Mouse (Mus musculus): ENCODE results near the gene Otx1.

Gene Otx1

GRCm38 (mm10) chr11:22001321-22002061, 1.2 kb downstream of the Otx1 start:
- CTCF ChIA-PET, result interaction anchor here in 3 of 4 experiments (0.5 to 0.6 kb wide), 3 partner anchors 8 to 495 kb away, joined by 3 to 4 read pairs (median 4); no protein-coding TSS in a partner anchor
- POLR2A ChIA-PET, result interaction anchor here in 3 of 4 experiments (0.7 to 1.5 kb wide), 3 partner anchors 12 to 433 kb away, joined by 3 to 5 read pairs (median 4); no protein-coding TSS in a partner anchor

GRCm38 (mm10) chr11:22000316-22001076, 2.2 kb downstream of the Otx1 start:
- ChIA-PET CTCF (interaction anchor here in 1 of 4 experiments (0.6 kb wide), 1 partner anchor 947 kb away, joined by 5 read pairs; no protein-coding TSS in a partner anchor), POLR2A (interaction anchor here in 3 of 4 experiments (0.9 to 1.5 kb wide), 4 partner anchors 8 to 12 kb away, joined by 3 to 5 read pairs (median 4); no protein-coding TSS in a partner anchor)

GRCm38 (mm10) chr11:21999396-22000315, 3.0 kb downstream of the Otx1 start:
- ChIA-PET CTCF (no interaction called here), POLR2A (interaction anchor here in 2 of 4 experiments (0.6 to 2.0 kb wide), 5 partner anchors 8 to 1658 kb away, joined by 3 to 6 read pairs (median 3); no protein-coding TSS in a partner anchor)

GRCm38 (mm10) chr11:21998141-21999047, 4.3 kb downstream of the Otx1 start:
- ChIA-PET POLR2A (interaction anchor here in 2 of 4 experiments (0.6 to 2.0 kb wide), 3 partner anchors 9 to 866 kb away, joined by 3 to 6 read pairs (median 3); no protein-coding TSS in a partner anchor), CTCF (interaction anchor here in 1 of 4 experiments (0.7 kb wide), 1 partner anchor 146 kb away, joined by 3 read pairs; no protein-coding TSS in a partner anchor)

GRCm38 (mm10) chr11:21997561-21998140, 5.0 kb downstream of the Otx1 start:
- CTCF ChIA-PET, result no interaction called here
- POLR2A ChIA-PET, result interaction anchor here in 1 of 4 experiments (1.2 to 2.0 kb wide), 3 partner anchors 9 to 45 kb away, joined by 3 to 6 read pairs (median 3); no protein-coding TSS in a partner anchor

DNA sequence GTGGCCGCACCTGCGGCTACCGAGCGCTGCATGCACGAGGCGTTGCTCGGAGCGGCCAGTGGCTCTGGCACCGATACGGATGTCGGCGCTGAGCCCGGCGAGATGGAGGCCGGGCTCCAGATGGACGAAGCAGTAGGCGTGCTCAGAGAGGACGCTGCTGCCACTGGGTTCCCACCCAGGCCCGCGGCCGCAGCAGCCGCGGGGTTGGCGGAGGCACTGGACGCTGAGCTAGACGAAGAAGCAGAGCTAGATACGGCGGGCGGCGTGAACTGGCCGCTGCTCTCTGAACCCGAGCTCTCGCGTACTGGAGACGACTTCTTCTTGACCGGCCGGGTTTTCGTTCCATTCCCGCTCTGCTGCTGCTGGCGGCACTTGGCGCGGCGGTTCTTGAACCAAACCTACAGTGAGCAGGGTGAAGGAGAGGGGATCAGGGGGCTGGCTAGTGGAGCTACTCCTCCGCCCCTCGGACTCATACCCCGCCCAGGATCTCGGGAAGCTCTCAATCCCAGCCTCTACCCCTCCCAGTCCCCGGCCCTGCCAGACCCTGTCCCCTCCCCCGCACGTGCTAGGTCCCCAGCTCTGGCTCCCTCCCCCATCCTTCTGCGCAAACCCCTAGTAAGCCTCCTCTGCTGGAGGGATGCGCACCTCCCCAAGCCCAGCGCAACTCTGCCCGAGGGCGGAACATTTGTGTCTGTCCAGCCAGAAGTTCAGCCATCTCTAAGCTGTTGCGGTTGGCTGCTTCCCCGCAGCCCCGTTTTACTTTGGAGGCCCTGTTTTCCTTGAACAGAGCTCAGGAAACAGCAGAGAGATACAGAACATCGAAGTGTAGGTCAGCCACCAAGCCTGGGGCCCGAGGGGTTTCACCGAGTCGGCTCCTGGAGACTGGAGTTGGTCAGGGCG, 5.8 kb downstream of the Otx1 start:
- ChIA-PET POLR2A (interaction anchor here in 2 of 4 experiments (0.6 to 2.3 kb wide), 5 partner anchors 8 to 624 kb away, joined by 3 to 13 read pairs (median 4); no protein-coding TSS in a partner anchor), CTCF (interaction anchor here in 2 of 4 experiments (0.6 to 0.8 kb wide), 2 partner anchors 94 to 337 kb away, joined by 4 read pairs; no protein-coding TSS in a partner anchor)

DNA sequence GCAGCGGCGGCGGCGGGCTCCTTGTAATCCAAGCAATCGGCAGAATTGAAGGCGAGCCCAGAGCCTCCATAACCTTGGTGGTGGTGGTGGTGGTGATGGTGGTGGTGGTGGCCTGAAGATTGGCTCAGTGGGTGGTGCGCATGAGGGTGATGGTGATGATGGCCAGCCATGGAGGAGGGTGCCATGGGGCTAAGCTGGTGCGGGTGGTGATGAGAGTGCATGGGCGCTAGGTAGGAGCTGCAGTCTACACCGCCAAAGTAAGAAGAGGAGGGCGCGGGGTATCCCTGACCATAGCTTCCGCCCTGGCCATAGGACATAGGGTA, 6.4 kb downstream of the Otx1 start:
- CTCF ChIA-PET, result interaction anchor here in 1 of 4 experiments (0.6 kb wide), 1 partner anchor 95 kb away, joined by 4 read pairs; no protein-coding TSS in a partner anchor
- POLR2A ChIA-PET, result interaction anchor here in 2 of 4 experiments (0.9 to 2.3 kb wide), 3 partner anchors 9 to 625 kb away, joined by 3 to 13 read pairs (median 4); no protein-coding TSS in a partner anchor

DNA sequence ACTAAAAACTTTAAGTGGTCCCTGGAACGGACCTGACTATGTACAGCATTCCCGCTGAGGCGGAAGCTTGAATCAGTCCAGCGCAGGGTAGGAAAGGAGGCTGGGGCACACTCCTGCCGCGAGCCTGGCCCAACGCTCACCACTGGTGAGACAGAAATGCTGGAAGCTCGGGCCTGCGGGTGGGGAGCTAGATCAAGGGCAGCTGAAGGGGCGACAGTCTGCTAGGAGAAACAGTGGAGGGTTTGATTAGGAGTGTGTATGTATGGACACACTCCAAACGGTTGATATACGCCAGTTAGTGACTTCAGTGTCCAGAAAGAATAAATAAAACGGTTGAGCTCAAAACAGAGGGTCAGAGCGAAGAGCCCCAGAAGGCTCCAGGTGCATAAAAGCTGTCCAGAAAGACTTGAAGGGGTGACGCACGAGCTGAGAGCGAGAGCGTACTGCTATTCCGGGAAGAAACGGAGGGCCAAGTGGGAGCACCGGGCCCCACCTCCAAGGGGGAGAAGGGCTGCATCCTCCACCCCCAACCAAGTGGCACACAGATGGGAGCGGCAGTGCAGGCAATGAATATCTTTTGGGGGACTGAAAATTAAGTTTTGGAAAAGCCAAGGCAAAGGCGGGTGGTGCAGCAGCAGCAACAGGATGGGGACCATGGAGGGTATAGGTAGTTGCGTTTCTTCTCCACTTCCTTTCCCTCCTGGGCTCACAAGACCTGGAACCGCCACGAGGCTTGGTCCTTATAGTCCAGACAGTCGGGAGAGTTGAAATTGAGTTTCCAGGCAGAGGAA, 7.0 kb downstream of the Otx1 start:
- ChIA-PET POLR2A (interaction anchor here in 1 of 4 experiments (0.7 to 2.3 kb wide), 4 partner anchors 9 to 270 kb away, joined by 3 to 13 read pairs (median 4); no protein-coding TSS in a partner anchor), CTCF (interaction anchor here in 1 of 4 experiments (0.7 kb wide), 2 partner anchors 13 to 691 kb away, joined by 3 read pairs; no protein-coding TSS in a partner anchor)

GRCm38 (mm10) chr11:21994377-21995370, 8.0 kb downstream of the Otx1 start:
- ChIA-PET POLR2A (interaction anchor here in 3 of 4 experiments (0.6 to 2.3 kb wide), 8 partner anchors 8 to 907 kb away, joined by 3 to 13 read pairs (median 3); partner anchors contain the start of gene Otx1 (in 2 of the 3)), CTCF (interaction anchor here in 1 of 4 experiments (0.7 kb wide), 2 partner anchors 14 to 690 kb away, joined by 3 read pairs; no protein-coding TSS in a partner anchor)

- CTCF ChIA-PET, result no interaction called here
- POLR2A ChIA-PET, result interaction anchor here in 3 of 4 experiments (0.6 to 1.4 kb wide), 6 partner anchors 9 to 908 kb away, joined by 3 to 5 read pairs (median 3); partner anchors contain the start of gene Otx1 (in 2 of the 3)
These were observed 8.9 kb downstream of the Otx1 start for GRCm38 (mm10) chr11:21993597-21994376.

- CTCF ChIA-PET, result interaction anchor here in 1 of 4 experiments (0.5 kb wide), 1 partner anchor 34 kb away, joined by 3 read pairs; no protein-coding TSS in a partner anchor
- POLR2A ChIA-PET, result interaction anchor here in 3 of 4 experiments (0.6 to 1.4 kb wide), 4 partner anchors 10 to 124 kb away, joined by 3 to 5 read pairs (median 4); partner anchors contain the start of gene Otx1 (in 1 of the 3)
These were observed 9.7 kb downstream of the Otx1 start for GRCm38 (mm10) chr11:21992761-21993596.
